Mouse (Mus musculus) urinary bladder, postnatal 14 days (tissue): ENCODE measurements at regions not wholly inside any gene's neighbourhood (a gene's known extent, or its start where the extent isn't known, plus 50 kb on each side); places are given as distances from the start of the nearest gene placed in this dataset.

Experiments
- DNase-seq: peaks from one replicate; pipeline ENCODE4 v3.0.0; 2021; ENCODE audit warnings: low spot score

DNA sequence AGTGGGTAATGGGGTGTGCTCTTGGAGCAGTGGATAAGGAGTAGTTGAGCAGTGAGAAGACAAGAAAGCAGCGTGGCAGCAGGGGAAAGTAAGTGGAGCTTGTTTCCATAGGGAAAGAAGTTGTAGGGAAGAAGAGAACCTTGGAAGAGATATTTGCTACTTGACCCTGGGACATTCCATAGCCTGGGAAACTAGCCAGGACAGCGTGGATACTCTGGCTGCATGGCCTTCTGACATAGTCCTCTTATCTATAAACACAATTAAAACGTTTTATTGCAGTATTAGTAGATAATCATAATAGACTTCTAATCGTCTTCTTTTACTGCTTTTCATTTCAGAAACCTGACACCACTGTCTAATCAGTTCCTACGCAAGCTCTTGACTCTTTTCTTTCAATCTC lies 207.4 kb upstream of the Gm6812 start:
- peak; percentile 7 for DNase-seq
